Mouse (Mus musculus): Measurements from ENCODE around the gene Tmprss3. TPM values are rescaled to one million over a fixed set of nuclear protein-coding genes. Genes with fewer than 3 reads are reported as not detected.

Gene Tmprss3
- 1 to 10 TPM; 1.8 TPM for total RNA-seq (2023)

DNA sequence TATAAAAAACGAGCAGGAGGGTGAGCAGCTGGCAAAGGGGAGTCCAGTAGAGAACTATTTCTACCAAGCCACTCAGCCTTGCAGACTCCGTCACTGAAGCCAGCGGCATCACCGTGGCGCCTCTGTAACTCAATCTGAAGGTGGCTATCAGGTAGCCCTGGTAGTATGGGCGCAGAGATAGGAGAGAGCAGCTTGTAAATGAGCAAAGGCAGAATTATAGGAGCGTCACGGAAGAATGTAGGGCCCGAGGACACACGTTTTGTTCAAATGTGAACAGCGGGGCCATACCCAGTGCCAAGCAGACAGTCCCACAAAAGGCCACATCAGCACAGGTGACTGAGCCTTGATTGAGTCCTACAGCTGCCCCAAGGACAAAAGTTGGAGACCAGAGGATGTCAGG, at the start of gene Tmprss3:
Gene Tmprss3 (minus strand): TSS at position 101 of the 400 bp plus-strand sequence.

DNA sequence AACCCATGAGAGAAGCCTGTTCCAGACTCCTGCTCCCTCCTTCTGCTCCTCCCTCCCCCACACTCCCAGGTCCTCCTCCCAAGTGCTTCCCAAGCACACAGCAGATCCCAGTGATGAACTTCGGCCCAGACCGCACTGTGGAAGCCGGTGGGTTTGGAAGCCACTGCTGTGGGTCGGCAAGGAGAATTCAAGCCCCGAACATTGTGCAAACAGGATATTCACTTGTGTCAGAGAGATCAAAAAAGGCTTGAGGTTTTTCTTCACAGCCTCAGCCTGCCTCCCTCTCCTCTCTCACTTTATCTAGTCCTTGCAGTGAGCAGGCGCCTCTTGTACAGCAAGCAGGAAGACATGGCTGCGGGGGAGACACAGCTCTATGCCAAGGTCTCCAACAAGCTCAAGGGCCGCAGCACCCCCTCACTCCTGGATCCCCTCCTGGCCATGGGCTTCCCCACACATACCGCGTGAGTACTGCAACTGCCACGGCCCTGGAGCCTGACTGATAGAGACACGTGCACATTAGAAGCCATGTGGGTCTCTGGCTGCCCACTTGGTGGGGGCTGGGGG, 9.1 kb upstream of the Tmprss3 start, which contains the start of gene Ubash3a:
Gene Ubash3a (plus strand): TSS at position 103 of the 564 bp plus-strand sequence.

DNA sequence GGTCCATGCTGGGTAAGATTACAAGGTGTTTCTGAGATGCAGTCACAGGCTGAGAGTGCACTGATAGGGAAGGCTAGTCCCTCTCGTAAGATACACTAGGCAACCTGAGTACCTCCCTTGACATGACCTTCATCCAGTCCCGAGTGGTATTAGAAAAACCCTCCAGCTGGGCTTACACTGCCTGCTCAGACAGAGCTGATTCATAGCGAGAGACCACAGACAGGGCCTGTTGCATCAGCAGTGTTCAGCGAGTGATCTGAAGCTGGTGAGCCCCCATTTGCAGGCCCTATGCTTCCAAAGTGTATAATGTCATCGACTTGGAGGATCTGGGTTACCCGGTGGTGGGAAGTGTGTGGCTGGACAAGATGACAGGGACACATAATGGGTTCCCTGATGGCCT, 33.6 kb downstream of the Tmprss3 start, which contains the start of gene Tff1:
Gene Tff1 (minus strand): TSS at position 151 of the 400 bp plus-strand sequence.

DNA sequence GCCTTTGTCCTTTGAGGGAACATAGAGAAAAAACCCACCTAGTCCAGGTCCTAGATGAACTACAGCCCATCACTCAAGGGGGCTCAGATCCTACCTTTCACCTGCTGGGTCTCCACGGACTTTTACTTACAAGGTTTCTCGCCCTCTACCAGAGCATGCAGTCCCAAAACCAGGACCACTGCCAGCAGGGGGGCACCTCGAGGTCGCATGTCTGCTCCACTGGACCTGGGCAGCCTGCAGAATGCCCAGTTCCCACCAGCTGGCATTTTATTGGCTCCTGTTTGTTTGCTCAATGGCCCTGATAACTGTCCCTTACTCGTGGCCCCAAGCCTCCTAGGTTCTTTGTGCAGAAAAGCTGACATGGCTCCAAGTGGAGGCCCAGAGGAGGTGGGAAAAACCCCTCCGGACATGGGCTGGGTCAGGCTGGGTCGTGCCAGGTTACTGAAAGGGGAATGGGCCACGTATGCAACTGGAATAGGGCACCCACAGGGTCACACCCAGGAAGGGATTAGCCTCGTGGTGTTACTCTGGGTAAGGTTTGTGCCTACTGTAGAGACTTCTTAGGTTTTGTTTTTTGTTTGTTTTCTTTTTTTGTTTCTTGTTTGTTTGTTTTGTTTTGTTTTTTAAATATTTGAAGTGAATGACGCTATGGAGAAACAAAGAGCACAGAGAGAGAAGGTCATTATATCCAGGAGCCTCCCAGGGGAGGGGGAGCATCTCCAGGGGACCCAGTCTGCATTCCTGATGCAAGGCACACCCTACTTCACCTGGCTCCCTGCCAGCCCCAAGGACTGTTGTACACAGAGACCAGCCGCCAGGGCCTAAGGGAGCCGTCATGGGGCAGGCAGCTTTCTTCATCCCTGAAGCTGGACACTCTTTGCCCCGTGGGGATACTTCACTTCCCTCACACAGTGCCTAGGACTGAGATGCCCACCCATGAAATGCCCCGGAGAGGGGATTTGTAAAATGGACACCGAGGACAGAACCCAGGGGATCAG, 54.4 kb downstream of the Tmprss3 start, which contains the start of gene Tff2:
Gene Tff2 (minus strand): TSS at position 243 of the 998 bp plus-strand sequence.

DNA sequence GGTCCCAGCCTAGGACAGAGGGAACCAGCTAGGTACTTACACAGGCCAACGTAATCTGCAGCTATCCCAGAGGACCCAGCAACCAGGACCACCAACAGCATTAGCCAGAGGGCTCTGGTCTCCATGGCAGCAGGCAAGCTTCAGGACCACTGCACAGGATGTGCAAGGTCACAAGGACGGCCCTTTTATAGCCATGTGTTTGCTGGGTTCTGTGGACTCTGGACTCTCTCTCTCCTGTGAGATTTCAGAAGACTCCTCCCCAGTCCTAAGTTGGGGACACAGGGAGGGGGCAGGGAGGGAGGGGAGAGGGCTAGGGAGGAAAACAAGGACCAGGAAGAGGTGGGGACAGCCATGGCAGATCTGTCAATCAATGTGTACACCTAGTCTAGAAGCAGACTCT, 69.3 kb downstream of the Tmprss3 start, which contains the start of gene Tff3:
Gene Tff3 (minus strand): TSS at position 195 of the 400 bp plus-strand sequence.

Other genes starting within 250 kb of the Tmprss3 start
- not detected for gene Umodl1, start 244.3 kb downstream of the Tmprss3 start, total RNA-seq (2023)
- gene Abcg1, start 141.3 kb downstream of the Tmprss3 start, total RNA-seq (2023) = 10 to 100 TPM; 48.6 to 50.0 TPM
- not detected for gene Tff3, start 69.3 kb downstream of the Tmprss3 start, total RNA-seq (2023)
- gene Tff2, start 54.7 kb downstream of the Tmprss3 start, total RNA-seq (2023) = not detected
- not detected for gene Tff1, start 33.7 kb downstream of the Tmprss3 start, total RNA-seq (2023)
- 1 to 10 TPM; 7.2 TPM for gene Ubash3a, start 8.9 kb upstream of the Tmprss3 start, total RNA-seq (2023)
- 1 to 10 TPM; 2.8 to 4.0 TPM for gene Rsph1, start 78.4 kb upstream of the Tmprss3 start, total RNA-seq (2023)
- 10 to 100 TPM; 25.4 to 35.6 TPM for gene Slc37a1, start 87.8 kb upstream of the Tmprss3 start, total RNA-seq (2023)
- not detected for gene Pde9a, start 187.2 kb upstream of the Tmprss3 start, total RNA-seq (2023)

All from neutrophil, adult 83 days (primary cell).